Mouse (Mus musculus) cerebellum, adult 2 months (tissue): ENCODE results near the gene Rps16.

ENCODE experiments used
- CTCF ChIP-seq: fragments of 200-500 bp; IDR thresholded peaks from 2 replicates; pipeline ENCODE4 v1.5.1; 2011; ENCODE audit warnings: low read depth, mild to moderate bottlenecking, control low read depth, low read length, moderate library complexity, borderline replicate concordance; ENCODE audit not compliant: insufficient read depth
- POLR2A ChIP-seq: fragments of 200-500 bp; IDR thresholded peaks from 2 replicates; pipeline ENCODE4 v1.6.1; 2011; ENCODE audit warnings: low read length, control low read depth, borderline replicate concordance; ENCODE audit not compliant: insufficient read depth

- TF ChIP-seq CTCF = no peak
- peak; percentile 75; the same call in 1 of the 2 replicates for TF ChIP-seq POLR2A
Observed at GRCm38 (mm10) chr7:28311926-28312543, 38.4 kb upstream of the Rps16 start, which contains the start of gene Timm50.
